Mouse (Mus musculus) erythroblast, embryonic 14.5 days (primary cell): ENCODE data around the gene Echdc2.

Source experiments
- GATA1 ChIP-seq: IDR thresholded peaks from 2 replicates; pipeline ENCODE4 v1.6.1; 2012; ENCODE audit warnings: low read length, inconsistent platforms, mixed read lengths
- TAL1 ChIP-seq: IDR thresholded peaks from 3 replicates; pipeline ENCODE4 v1.6.1; 2012; ENCODE audit warnings: low read length, inconsistent platforms, mixed read lengths

DNA sequence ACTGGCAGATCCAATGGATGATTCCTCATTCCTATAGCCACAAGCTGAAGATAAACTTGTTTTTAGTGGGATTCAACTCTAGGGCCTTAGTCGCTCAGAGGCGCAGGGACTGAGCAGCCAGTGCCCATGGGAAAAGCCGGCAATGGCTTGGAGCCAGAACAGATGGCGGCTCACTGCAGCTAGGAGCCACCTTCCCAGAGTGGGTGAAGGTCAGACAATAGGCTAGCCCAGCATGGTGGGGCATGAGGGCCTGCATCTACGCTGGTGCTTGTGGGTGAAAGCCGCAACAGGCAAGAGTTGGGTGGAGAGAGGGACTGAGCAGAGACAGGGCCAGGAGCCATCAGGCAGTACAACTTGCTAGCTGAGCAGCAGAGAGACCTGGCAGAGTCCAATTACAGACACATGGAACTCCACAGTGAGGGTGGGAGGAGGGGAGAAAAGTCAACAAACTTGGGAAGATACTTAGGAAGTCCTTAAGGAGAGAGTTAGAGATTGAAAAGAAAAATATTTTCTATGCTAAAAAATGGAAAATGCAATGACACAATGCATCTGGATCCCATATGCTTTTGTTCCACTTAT is 31.1 kb downstream of the Echdc2 start:
- TF ChIP-seq GATA1 (no peak), TAL1 (no peak)
